Mouse (Mus musculus) frontal cortex, adult (tissue): ENCODE measurements around the gene Pcyt1a.
"Not testable (repeated sequence)": the region's sequence is repeated elsewhere in the genome, so short reads cannot be mapped to it uniquely, and the experiment has no call there.

ENCODE experiments used
- ATAC-seq: cut with Nextera tagmentation; 2 replicates; pipeline ENCODE4 v1.9.2; 2017; ENCODE audit warnings: mild to moderate bottlenecking, moderate library complexity, mixed read lengths; ENCODE audit not compliant: low TSS enrichment

The Pcyt1a gene

GRCm38 (mm10) chr16:32472276-32473015 lies 41.7 kb downstream of the Pcyt1a start:
- ATAC-seq = peak; percentile 70

GRCm38 (mm10) chr16:32477315-32477714 lies 46.6 kb downstream of the Pcyt1a start:
- ATAC-seq = peak; percentile 59; the same call in 1 of the 2 replicates

- ATAC-seq = no peak
Measured at GRCm38 (mm10) chr16:32479415-32479814, 48.7 kb downstream of the Pcyt1a start.

- no peak for ATAC-seq
Measured at GRCm38 (mm10) chr16:32484431-32484871, 53.7 kb downstream of the Pcyt1a start.

- ATAC-seq = no peak
Measured at GRCm38 (mm10) chr16:32485209-32485608, 54.5 kb downstream of the Pcyt1a start.

GRCm38 (mm10) chr16:32486046-32486445 lies 55.3 kb downstream of the Pcyt1a start:
- ATAC-seq = no peak

- no peak for ATAC-seq
Measured at GRCm38 (mm10) chr16:32487234-32488111, 56.8 kb downstream of the Pcyt1a start, which contains the start of gene Slc51a. Gene Slc51a, minus strand, starts transcription at chr16:32487879.

GRCm38 (mm10) chr16:32488939-32489338 lies 58.2 kb downstream of the Pcyt1a start:
- ATAC-seq = no peak

GRCm38 (mm10) chr16:32494371-32494770 lies 63.6 kb downstream of the Pcyt1a start:
- not testable (repeated sequence) for ATAC-seq

GRCm38 (mm10) chr16:32495965-32496364 lies 65.2 kb downstream of the Pcyt1a start, which contains the start of gene Zdhhc19:
Gene Zdhhc19, plus strand, starts transcription at chr16:32496265.
- no peak for ATAC-seq

GRCm38 (mm10) chr16:32498996-32499395 lies 68.3 kb downstream of the Pcyt1a start:
- no peak for ATAC-seq

GRCm38 (mm10) chr16:32499430-32500037 lies 68.8 kb downstream of the Pcyt1a start:
- peak; percentile 93 for ATAC-seq

- ATAC-seq = no peak
Measured at GRCm38 (mm10) chr16:32501459-32501858, 70.7 kb downstream of the Pcyt1a start.

- no peak for ATAC-seq
Measured at GRCm38 (mm10) chr16:32502621-32503335, 72.1 kb downstream of the Pcyt1a start.

GRCm38 (mm10) chr16:32503633-32504032 lies 72.9 kb downstream of the Pcyt1a start:
- no peak for ATAC-seq

- ATAC-seq = no peak
Measured at GRCm38 (mm10) chr16:32506298-32506697, 75.6 kb downstream of the Pcyt1a start.

GRCm38 (mm10) chr16:32506868-32507267 lies 76.1 kb downstream of the Pcyt1a start:
- no peak for ATAC-seq

- peak; percentile 64; the same call in 1 of the 2 replicates for ATAC-seq
Measured at GRCm38 (mm10) chr16:32507407-32507806, 76.7 kb downstream of the Pcyt1a start.

GRCm38 (mm10) chr16:32508035-32508434 lies 77.3 kb downstream of the Pcyt1a start:
- no peak for ATAC-seq

- ATAC-seq = no peak
Measured at GRCm38 (mm10) chr16:32508506-32509065, 77.9 kb downstream of the Pcyt1a start.
